Mouse (Mus musculus) midbrain, embryonic 15.5 days (tissue): ENCODE data around the gene Frrs1. TPM values are rescaled to one million over a fixed set of nuclear protein-coding genes. Genes with fewer than 3 reads are reported as not detected.
A peak's percentile ranks its signal among the peaks of the same experiment; 100 is the strongest.
"Not testable (repeated sequence)": the region's sequence is repeated elsewhere in the genome, so short reads cannot be mapped to it uniquely, and the experiment has no call there.

Source experiments
- ATAC-seq: fragments of 200-750 bp; cut with Nextera tagmentation; replicated peaks from 2 replicates; pipeline ENCODE4 v1.8.0; 2017; ENCODE audit warnings: moderate TSS enrichment
- H3K27ac ChIP-seq: fragments of 300-500 bp; sonication (generic); 2 replicates; pipeline ENCODE4 v1.5.1; 2015; ENCODE audit warnings: mild to moderate bottlenecking, inconsistent platforms
- H3K27me3 ChIP-seq: fragments of 300-500 bp; sonication (generic); replicated peaks from 2 replicates; pipeline ENCODE4 v1.6.1; 2015; ENCODE audit warnings: inconsistent platforms
- H3K36me3 ChIP-seq: fragments of 300-500 bp; sonication (generic); replicated peaks from 2 replicates; pipeline ENCODE4 v1.6.1; 2015; ENCODE audit warnings: inconsistent platforms
- H3K4me1 ChIP-seq: fragments of 300-500 bp; sonication (generic); 2 replicates; pipeline ENCODE4 v1.6.1; 2015; ENCODE audit warnings: inconsistent platforms
- H3K4me2 ChIP-seq: fragments of 300-500 bp; sonication (generic); 2 replicates; pipeline ENCODE4 v1.6.1; 2015; ENCODE audit warnings: inconsistent platforms, mild to moderate bottlenecking, moderate library complexity
- H3K4me3 ChIP-seq: fragments of 300-500 bp; sonication (generic); 2 replicates; pipeline ENCODE4 v1.5.1; 2015; ENCODE audit warnings: mild to moderate bottlenecking, inconsistent platforms
- H3K9ac ChIP-seq: fragments of 300-500 bp; sonication (generic); 2 replicates; pipeline ENCODE4 v1.6.1; 2015; ENCODE audit warnings: mild to moderate bottlenecking, inconsistent platforms
- H3K9me3 ChIP-seq: fragments of 300-500 bp; sonication (generic); 2 replicates; pipeline ENCODE4 v1.6.1; 2016; ENCODE audit warnings: inconsistent platforms
- WGBS: fragments of 180-500 bp; shearing (Covaris S2); methylation state at CpG from one replicate; pipeline ENCODE4 v1.1.7; 2015; ENCODE audit warnings: mixed read lengths; 5-methylcytosine and 5-hydroxymethylcytosine counted together
- polyA plus RNA-seq: library from polyadenylated mRNA; unstranded; fragments of >200 nt; fragmentation: Nextera tagmentation; extraction: Ambion mirVana; gene quantifications from 2 replicates; pipeline ENCODE4 v1.2.1, GENCODE M21; 2015

The Frrs1 gene
- 6.5 and 6.8 TPM in 2 replicates for polyA plus RNA-seq

- Histone ChIP-seq H3K27me3 (no peaks in the 10 kb centered on the region), H3K4me1 (peaks cover 4% of the 10 kb centered on the region), H3K4me2 (no peak within 1 kb of the TSS), H3K4me3 (no peak within 1 kb of the TSS), H3K9me3 (no peaks in the 10 kb centered on the region), H3K36me3 (no peaks in the 10 kb centered on the region), H3K27ac (no peak within 1 kb of the TSS), H3K9ac (no peak within 1 kb of the TSS)
- 92% methylated on average over 9 of the region's 9 CpGs for WGBS
- ATAC-seq, result no peak
Measured at GRCm38 (mm10) chr3:116858941-116859685, at the start of gene Frrs1. Gene Frrs1, plus strand, starts transcription at chr3:116859464.

- H3K4me2 ChIP-seq, H3K9me3 ChIP-seq, H3K9ac ChIP-seq, H3K27ac ChIP-seq, H3K27me3 ChIP-seq, H3K36me3 ChIP-seq, ATAC-seq, H3K4me3 ChIP-seq: not testable (repeated sequence)
- H3K4me1 ChIP-seq, result peaks cover 24% of the 10 kb centered on the region
- 90% methylated on average over 6 of the region's 6 CpGs for WGBS
Measured at GRCm38 (mm10) chr3:116810351-116810750, 48.9 kb upstream of the Frrs1 start.

- Histone ChIP-seq H3K27ac (no peak overlapping the region), H3K36me3 (no peaks in the 10 kb centered on the region), H3K9me3 (no peaks in the 10 kb centered on the region), H3K4me3 (no peak overlapping the region), H3K4me2 (no peak overlapping the region), H3K9ac (no peak overlapping the region), H3K4me1 (peaks cover 8% of the 10 kb centered on the region), H3K27me3 (no peaks in the 10 kb centered on the region)
- no peak for ATAC-seq
- WGBS, result 96% methylated on average over 2 of the region's 2 CpGs
Measured at GRCm38 (mm10) chr3:116812946-116813345, 46.3 kb upstream of the Frrs1 start.

GRCm38 (mm10) chr3:116815305-116815797 lies 43.9 kb upstream of the Frrs1 start:
- Histone ChIP-seq H3K4me2 (no peak overlapping the region), H3K27ac (no peak overlapping the region), H3K27me3 (no peaks in the 10 kb centered on the region), H3K9me3 (no peaks in the 10 kb centered on the region), H3K36me3 (no peaks in the 10 kb centered on the region), H3K4me1 (no peaks in the 10 kb centered on the region), H3K4me3 (no peak overlapping the region), H3K9ac (no peak overlapping the region)
- 61% methylated on average over 6 of the region's 6 CpGs for WGBS
- ATAC-seq, result 0 out of 2 replicates have a peak, but pooled peaks have one; percentile 20

- Histone ChIP-seq H3K27me3 (no peaks in the 10 kb centered on the region), H3K27ac (no peak overlapping the region), H3K4me2 (no peak overlapping the region), H3K4me1 (no peaks in the 10 kb centered on the region), H3K9me3 (no peaks in the 10 kb centered on the region), H3K9ac (no peak overlapping the region), H3K4me3 (no peak overlapping the region), H3K36me3 (no peaks in the 10 kb centered on the region)
- 71% methylated on average over 4 of the region's 4 CpGs for WGBS
- no peak for ATAC-seq
Measured at GRCm38 (mm10) chr3:116815916-116816315, 43.3 kb upstream of the Frrs1 start.

- H3K9me3 ChIP-seq, result no peaks in the 10 kb centered on the region
- no peak for ATAC-seq
- H3K27me3 ChIP-seq, result no peaks in the 10 kb centered on the region
- WGBS, result 92% methylated on average over 3 of the region's 3 CpGs
- H3K4me2 ChIP-seq, result no peak overlapping the region
- H3K9ac ChIP-seq, result no peak overlapping the region
- no peak overlapping the region for H3K27ac ChIP-seq
- H3K4me3 ChIP-seq, result no peak overlapping the region
- no peaks in the 10 kb centered on the region for H3K4me1 ChIP-seq
- no peaks in the 10 kb centered on the region for H3K36me3 ChIP-seq
Measured at GRCm38 (mm10) chr3:116816674-116817215, 42.5 kb upstream of the Frrs1 start.

GRCm38 (mm10) chr3:116817231-116817630 lies 42.0 kb upstream of the Frrs1 start:
- H3K9me3 ChIP-seq, result no peaks in the 10 kb centered on the region
- no peak for ATAC-seq
- no peak overlapping the region for H3K4me3 ChIP-seq
- no peaks in the 10 kb centered on the region for H3K36me3 ChIP-seq
- no peak overlapping the region for H3K27ac ChIP-seq
- 90% methylated on average over 7 of the region's 7 CpGs for WGBS
- H3K27me3 ChIP-seq, result no peaks in the 10 kb centered on the region
- H3K4me2 ChIP-seq, result no peak overlapping the region
- no peak overlapping the region for H3K9ac ChIP-seq
- no peaks in the 10 kb centered on the region for H3K4me1 ChIP-seq

- no peak for ATAC-seq
- no peak overlapping the region for H3K4me3 ChIP-seq
- H3K36me3 ChIP-seq, result no peaks in the 10 kb centered on the region
- no peak overlapping the region for H3K4me2 ChIP-seq
- no peaks in the 10 kb centered on the region for H3K4me1 ChIP-seq
- WGBS, result 90% methylated on average over 4 of the region's 4 CpGs
- no peak overlapping the region for H3K9ac ChIP-seq
- no peaks in the 10 kb centered on the region for H3K27me3 ChIP-seq
- no peaks in the 10 kb centered on the region for H3K9me3 ChIP-seq
- H3K27ac ChIP-seq, result no peak overlapping the region
Measured at GRCm38 (mm10) chr3:116826471-116827215, 32.6 kb upstream of the Frrs1 start.

- WGBS, result 89% methylated on average over 10 of the region's 10 CpGs
- H3K9ac ChIP-seq, result no peak overlapping the region
- H3K9me3 ChIP-seq, result no peaks in the 10 kb centered on the region
- no peak for ATAC-seq
- no peak overlapping the region for H3K4me2 ChIP-seq
- no peaks in the 10 kb centered on the region for H3K27me3 ChIP-seq
- no peak overlapping the region for H3K4me3 ChIP-seq
- no peaks in the 10 kb centered on the region for H3K4me1 ChIP-seq
- no peaks in the 10 kb centered on the region for H3K36me3 ChIP-seq
- H3K27ac ChIP-seq, result no peak overlapping the region
Measured at GRCm38 (mm10) chr3:116829274-116829920, 29.9 kb upstream of the Frrs1 start.

GRCm38 (mm10) chr3:116831324-116831723 lies 27.9 kb upstream of the Frrs1 start:
- H3K4me2 ChIP-seq, result no peak overlapping the region
- no peak overlapping the region for H3K27ac ChIP-seq
- no peak overlapping the region for H3K9ac ChIP-seq
- H3K9me3 ChIP-seq, result no peaks in the 10 kb centered on the region
- no peaks in the 10 kb centered on the region for H3K36me3 ChIP-seq
- no peak for ATAC-seq
- H3K27me3 ChIP-seq, result no peaks in the 10 kb centered on the region
- H3K4me3 ChIP-seq, result no peak overlapping the region
- H3K4me1 ChIP-seq, result no peaks in the 10 kb centered on the region
- 60% methylated on average over 5 of the region's 5 CpGs for WGBS

GRCm38 (mm10) chr3:116832526-116833310 lies 26.5 kb upstream of the Frrs1 start:
- WGBS, result 90% methylated on average over 7 of the region's 7 CpGs
- H3K9ac ChIP-seq, result no peak overlapping the region
- no peaks in the 10 kb centered on the region for H3K36me3 ChIP-seq
- H3K27ac ChIP-seq, result no peak overlapping the region
- H3K9me3 ChIP-seq, result no peaks in the 10 kb centered on the region
- no peak for ATAC-seq
- no peak overlapping the region for H3K4me3 ChIP-seq
- H3K4me2 ChIP-seq, result no peak overlapping the region
- H3K27me3 ChIP-seq, result no peaks in the 10 kb centered on the region
- H3K4me1 ChIP-seq, result no peaks in the 10 kb centered on the region
